ENCODE assay signal across 16 mouse cellular contexts in the genomic region with DNA sequence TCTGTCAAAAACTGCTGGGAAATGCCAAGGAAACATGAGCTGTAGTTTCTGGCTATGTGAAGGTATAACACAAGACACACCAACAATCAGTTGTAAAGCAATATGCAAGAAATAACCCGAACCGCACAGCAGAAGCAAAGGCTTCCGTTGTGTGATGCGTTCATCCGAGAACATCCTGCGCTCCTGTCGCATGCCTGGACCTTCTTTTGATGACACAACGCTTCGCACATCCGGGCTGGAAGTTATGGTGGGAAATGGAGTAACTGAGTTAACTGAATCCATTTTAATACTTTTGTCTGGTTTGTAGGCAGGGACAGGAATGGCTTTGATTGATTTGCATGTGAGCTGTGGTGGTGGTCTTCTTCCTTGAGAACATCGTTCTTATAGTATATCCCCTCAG.
DNase-seq lines count a peak whose midpoint lies in the region; ATAC-seq and TF ChIP-seq lines count a peak whose summit lies in the region.
"Had no signal": no experiment of that assay in that cellular context is flagged by ENCODE, and none has a peak within 500 bp of the region (broad histone marks: within the 10 kb centered on the region; RNA-seq: fewer than 3 reads in every experiment).

No protein-coding gene starts in this region.

- peak overlapping the region; percentile 87 for H3K27ac ChIP-seq in heart, adult 2 months
- no peak overlapping the region for H3K27ac ChIP-seq in heart, embryonic 12.5 days (ENCODE audit: poor library complexity, severe bottlenecking)
- H3K27ac ChIP-seq in layer of hippocampus, adult 2 months = peak overlapping the region; percentile 12; the same call in 1 of the 2 replicates
- H3K27ac ChIP-seq in CH12.LX (ENCODE audit: insufficient read depth, low read depth) = peak overlapping the region; percentile 12; the same call in 1 of the 2 replicates
- no peak overlapping the region for H3K27ac ChIP-seq in midbrain, embryonic 10.5 days (replicated peaks)
- H3K27ac ChIP-seq: liver, embryonic 13.5 days had no signal

- H3K4me1 ChIP-seq in heart, adult 2 months (ENCODE audit: control insufficient read depth, insufficient read depth, low read length) = peaks cover 40% of the 10 kb centered on the region
- H3K4me1 ChIP-seq in heart, embryonic 12.5 days (replicated peaks) = peaks cover 90% of the 10 kb centered on the region
- H3K4me1 ChIP-seq in CH12.LX (ENCODE audit: control insufficient read depth in 1 of 2, insufficient read depth in 2 of 2) = peaks cover 22 to 63% of the 10 kb centered on the region in 2 experiments
- H3K4me1 ChIP-seq in midbrain, embryonic 10.5 days = peaks cover 18% of the 10 kb centered on the region

- no peak overlapping the region for H3K9ac ChIP-seq in heart, adult 2 months (ENCODE audit: low read depth, low read length)
- H3K9ac ChIP-seq in heart, embryonic 12.5 days = no peak overlapping the region
- H3K9ac ChIP-seq in CH12.LX (ENCODE audit: insufficient read depth, low read depth) = peak overlapping the region; percentile 10; the same call in 1 of the 2 replicates
- H3K9ac ChIP-seq: liver, embryonic 13.5 days had no signal

- no peak for DNase-seq in heart, adult 2 months
- DNase-seq in layer of hippocampus, adult 2 months (ENCODE audit: low spot score in 2 of 2) = no peak
- no peak for DNase-seq in layer of hippocampus, adult 9-10 months (ENCODE audit: low spot score)
- DNase-seq in CH12.LX (ENCODE audit: extremely low read depth) = no peak
- DNase-seq in midbrain, embryonic 10.5 days (ENCODE audit: low spot score) = no peak
- no peak for DNase-seq in spleen, adult 18-20 months
- DNase-seq: B cell, adult 2 months; cerebellum, postnatal 10 days; kidney, postnatal 14 days; liver, embryonic 13.5 days; thymus, postnatal 25 days had no signal

- peaks cover 61% of the 10 kb centered on the region for H3K36me3 ChIP-seq in heart, adult 2 months (ENCODE audit: control insufficient read depth, insufficient read depth, low read length)
- peaks cover 25% of the 10 kb centered on the region for H3K36me3 ChIP-seq in heart, embryonic 12.5 days
- H3K36me3 ChIP-seq in CH12.LX (replicated peaks in 1 of 2; ENCODE audit: control insufficient read depth in 1 of 2, insufficient read depth in 1 of 2, low read length in 1 of 2) = peaks cover 5 to 38% of the 10 kb centered on the region in 2 experiments
- no peaks in the 10 kb centered on the region for H3K36me3 ChIP-seq in midbrain, embryonic 10.5 days

- WGBS in heart, adult 2 months = 55% methylated on average over 11 of the region's 11 CpGs
- WGBS in heart, embryonic 12.5 days = 92% methylated on average over 11 of the region's 11 CpGs
- 97% methylated on average over 11 of the region's 11 CpGs for WGBS in midbrain, embryonic 10.5 days

- ATAC-seq in heart, embryonic 12.5 days (ENCODE audit: insufficient number of reproducible peaks, low FRiP score) = no peak
- peak; percentile 10 for ATAC-seq in inflammation-experienced regulatory T-cells, adult 6 months
- ATAC-seq: forebrain, embryonic 16.5 days had no signal

- in situ Hi-C loops in CH12.LX (cut with MboI; ENCODE audit: low pct_ligation_motif_present, low pct_unique_long_range_greater_than_20kb, low sequenced_read_pairs) = no loop called here

- dilution Hi-C loops in CH12.LX (cut with MboI; ENCODE audit: extremely low pct_ligation_motif_present, extremely low pct_unique_long_range_greater_than_20kb, low sequenced_read_pairs) = no loop called here

- H3K79me2 ChIP-seq in heart, adult 2 months (replicated peaks; ENCODE audit: control insufficient read depth, insufficient read depth, low read length) = peaks cover 14% of the 10 kb centered on the region
- H3K79me2 ChIP-seq in CH12.LX (replicated peaks; ENCODE audit: control insufficient read depth, extremely low read depth, insufficient read depth, poor library complexity, severe bottlenecking) = peaks cover 9% of the 10 kb centered on the region

- no peak overlapping the region for H3K4me2 ChIP-seq in heart, embryonic 12.5 days
- H3K4me2 ChIP-seq in CH12.LX (ENCODE audit: insufficient read depth, low read depth, poor library complexity, severe bottlenecking) = peak overlapping the region; percentile 81
- H3K4me2 ChIP-seq: liver, embryonic 13.5 days; midbrain, embryonic 11.5 days had no signal

- H3K27me3 ChIP-seq in heart, adult 2 months (ENCODE audit: control insufficient read depth, insufficient read depth, low read length) = no peaks in the 10 kb centered on the region
- H3K27me3 ChIP-seq in heart, embryonic 12.5 days (replicated peaks) = no peaks in the 10 kb centered on the region
- H3K27me3 ChIP-seq in CH12.LX (replicated peaks) = no peaks in the 10 kb centered on the region
- H3K27me3 ChIP-seq in midbrain, embryonic 10.5 days (ENCODE audit: low read depth, poor library complexity, severe bottlenecking) = no peaks in the 10 kb centered on the region
- H3K27me3 ChIP-seq: liver, embryonic 13.5 days had no signal

- no peaks in the 10 kb centered on the region for H3K9me3 ChIP-seq in heart, embryonic 12.5 days (replicated peaks)
- H3K9me3 ChIP-seq in CH12.LX (replicated peaks; ENCODE audit: low read length) = no peaks in the 10 kb centered on the region
- no peaks in the 10 kb centered on the region for H3K9me3 ChIP-seq in midbrain, embryonic 10.5 days (replicated peaks)
- H3K9me3 ChIP-seq: heart, embryonic 10.5 days; liver, embryonic 13.5 days had no signal

- intact Hi-C loops in heart, adult 2 months (cut with DNase I) = loop anchor here (2.0 to 10.0 kb wide), 2 partner anchors 31 to 317 kb away; no protein-coding TSS in a partner anchor

- peak overlapping the region; percentile 25 for H3K4me3 ChIP-seq in heart, adult 2 months
- H3K4me3 ChIP-seq in heart, embryonic 12.5 days = no peak overlapping the region
- no peak overlapping the region for H3K4me3 ChIP-seq in layer of hippocampus, adult 2 months
- H3K4me3 ChIP-seq in CH12.LX (replicated peaks in 1 of 3; ENCODE audit: low read depth in 2 of 3, low read length in 2 of 3, poor library complexity in 1 of 3) = no peak overlapping the region
- no peak overlapping the region for H3K4me3 ChIP-seq in midbrain, embryonic 10.5 days
- H3K4me3 ChIP-seq: heart, embryonic 10.5 days; liver, embryonic 13.5 days had no signal

- TF ChIP-seq CTCF in heart, adult 2 months (IDR thresholded peaks at IDR 0.05) = no peak
- TF ChIP-seq CTCF in layer of hippocampus, adult 2 months (conservative IDR thresholded peaks at IDR 0.05) = no peak
- TF ChIP-seq CTCF in CH12.LX (conservative IDR thresholded peaks at IDR 0.05 in 1 of 2, IDR thresholded peaks at IDR 0.05 in 1 of 2; ENCODE audit: low read depth in 2 of 2, low read length in 2 of 2) = no peak

- no peak for TF ChIP-seq POLR2A in heart, adult 2 months (IDR thresholded peaks at IDR 0.05; ENCODE audit: insufficient read depth, low read depth, low read length)
- TF ChIP-seq POLR2A in CH12.LX (IDR thresholded peaks at IDR 0.05; ENCODE audit: low read depth, low read length) = no peak

- no peak for TF ChIP-seq RAD21 in CH12.LX (IDR thresholded peaks at IDR 0.05; ENCODE audit: low read depth, low read length)

- TF ChIP-seq EP300 in heart, adult 2 months (IDR thresholded peaks at IDR 0.05; ENCODE audit: insufficient read depth, low read depth, low read length) = no peak
- TF ChIP-seq EP300 in CH12.LX (IDR thresholded peaks at IDR 0.05; ENCODE audit: low read length) = no peak

TF ChIP-seq in CH12.LX, 34 proteins besides CTCF, POLR2A, EP300 and RAD21:
- TF ChIP-seq SIN3A (IDR thresholded peaks at IDR 0.05; ENCODE audit: low read length) (peak; percentile 32; the same call in 1 of the 2 replicates), TBP (conservative IDR thresholded peaks at IDR 0.05; ENCODE audit: low read depth, low read length) (no peak)

Comparison
In these comparisons a context has a peak if more than half of its experiments do, and no peak if none do; other contexts are left out.
1. H3K27ac ChIP-seq: peak in heart, adult 2 months (single experiment), layer of hippocampus, adult 2 months (single experiment) and CH12.LX (single experiment); none in heart, embryonic 12.5 days (single experiment) and midbrain, embryonic 10.5 days (single experiment).